Mouse (Mus musculus) ES-E14 (cell line): ENCODE measurements around the gene Usp20. TPM values are rescaled to one million over a fixed set of nuclear protein-coding genes. Genes with fewer than 3 reads are reported as not detected.

Source experiments
- DNase-seq: peaks from one replicate; pipeline ENCODE4 v3.0.0-alpha.2; 2013; ENCODE audit warnings: low read depth, low spot score
- H3K27ac ChIP-seq: 2 replicates; pipeline ENCODE4 v1.5.1; 2012; ENCODE audit warnings: low read depth, mild to moderate bottlenecking, low read length, moderate library complexity, mixed read lengths; ENCODE audit not compliant: poor library complexity, insufficient read depth, severe bottlenecking
- H3K36me3 ChIP-seq: 2 replicates; pipeline ENCODE4 v1.6.1; 2012; ENCODE audit warnings: mild to moderate bottlenecking, low read length, moderate library complexity, mixed read lengths; ENCODE audit not compliant: control insufficient read depth, poor library complexity, insufficient read depth, severe bottlenecking
- H3K4me1 ChIP-seq, 2 experiments: fragments of 150-350 bp in 1 of 2; sonication (generic) in 1 of 2; 2 replicates each; pipeline ENCODE4 v1.6.1; 2012; ENCODE audit warnings: low read length in 2 of 2, mild to moderate bottlenecking in 1 of 2, mixed read lengths in 1 of 2; ENCODE audit not compliant: control insufficient read depth in 2 of 2, insufficient read depth in 2 of 2, poor library complexity in 1 of 2
- H3K4me3 ChIP-seq, 2 experiments: fragments of 150-350 bp in 1 of 2; sonication (generic) in 1 of 2; 2 replicates each; pipeline ENCODE4 v1.5.1; 2012; ENCODE audit warnings: low read length in 2 of 2, low read depth in 1 of 2, mild to moderate bottlenecking in 1 of 2, mixed read lengths in 1 of 2; ENCODE audit not compliant: insufficient read depth in 1 of 2, poor library complexity in 1 of 2, severe bottlenecking in 1 of 2
- H3K9ac ChIP-seq: 2 replicates; pipeline ENCODE4 v1.6.1; 2012; ENCODE audit warnings: low read depth, mild to moderate bottlenecking, low read length, mixed read lengths; ENCODE audit not compliant: poor library complexity, insufficient read depth, severe bottlenecking
- H3K9me3 ChIP-seq: fragments of 150-350 bp; sonication (generic); 2 replicates; pipeline ENCODE4 v1.6.1; 2012; ENCODE audit warnings: low read depth, mild to moderate bottlenecking, low read length; ENCODE audit not compliant: control insufficient read depth, insufficient read depth
- CHD2 ChIP-seq: IDR thresholded peaks from 2 replicates; pipeline ENCODE4 v1.6.1; 2014; ENCODE audit warnings: mild to moderate bottlenecking, low read depth, low read length, inconsistent platforms
- HCFC1 ChIP-seq: IDR thresholded peaks from 2 replicates; pipeline ENCODE4 v1.6.1; 2012; ENCODE audit warnings: low read length, inconsistent platforms, borderline replicate concordance; ENCODE audit not compliant: insufficient read depth
- MAFK ChIP-seq: IDR thresholded peaks from 2 replicates; pipeline ENCODE4 v1.6.1; 2014; ENCODE audit warnings: mild to moderate bottlenecking, low read depth, low read length, inconsistent platforms; ENCODE audit not compliant: insufficient read depth
- ZC3H11A ChIP-seq: IDR thresholded peaks from 2 replicates; pipeline ENCODE4 v1.6.1; 2012; ENCODE audit warnings: low read depth, mild to moderate bottlenecking, inconsistent platforms, low read length, borderline replicate concordance
- ZNF384 ChIP-seq: IDR thresholded peaks from 2 replicates; pipeline ENCODE4 v1.6.1; 2012; ENCODE audit warnings: low read depth, low read length, inconsistent platforms
- in situ Hi-C, 2 experiments: fragments of 600-800 bp; cut with MboI; formaldehyde crosslinking; loops; one replicate each; pipeline ENCODE4 v1.15.1; 2025; ENCODE audit warnings: low sequenced_read_pairs in 2 of 2, inconsistent platforms in 1 of 2; ENCODE audit not compliant: unreplicated experiment in 2 of 2
- total RNA-seq: library from RNA; depleted of rRNA; stranded (reverse); fragments of 300-350 nt; gene quantifications from 2 replicates; pipeline ENCODE4 v1.2.3, GENCODE M21; 2012; rRNA removed

Usp20 gene
- total RNA-seq, 1 experiment, result 8.5 TPM

DNA sequence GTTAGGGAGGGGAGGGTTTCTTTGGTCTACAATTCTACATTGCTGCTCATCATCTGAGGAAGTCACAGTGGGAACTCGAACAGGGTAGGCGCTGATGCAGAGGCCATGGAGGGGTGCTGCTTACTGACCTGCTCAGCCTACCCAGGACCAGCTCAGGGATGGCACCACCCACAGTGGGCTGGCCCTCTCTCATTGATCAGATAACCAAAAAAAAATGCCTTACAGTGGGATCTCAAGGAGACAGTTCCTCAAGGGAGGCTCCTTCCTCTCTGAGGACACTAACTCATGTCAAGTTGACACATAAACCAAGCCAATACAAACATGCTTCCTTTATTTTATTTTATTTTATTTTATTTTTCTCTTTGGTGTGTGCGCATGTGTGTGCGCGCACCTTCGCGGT is 87.4 kb downstream of the Usp20 start:
- Histone ChIP-seq H3K4me1 (peaks cover 20 to 23% of the 10 kb centered on the region in 2 experiments; a peak in 3 of 4 replicates), H3K9me3 (no peaks in the 10 kb centered on the region), H3K27ac (peak overlapping the region; percentile 100), H3K9ac (0 out of 2 replicates have a peak overlapping the region, but pooled peaks have one; percentile 1), H3K4me3 (no peak overlapping the region), H3K36me3 (peaks cover 8% of the 10 kb centered on the region; the same call in 1 of the 2 replicates)
- TF ChIP-seq ZC3H11A (no peak), MAFK (no peak), CHD2 (no peak), ZNF384 (no peak), HCFC1 (no peak)
- in situ Hi-C loops, result no loop called here
- no peak for DNase-seq

Other genes with a start within 250 kb of the Usp20 start
- 1.9 and 2.6 TPM in 2 replicates for gene 1700001O22Rik, start 178.6 kb upstream of the Usp20 start, total RNA-seq
- gene Ntmt1, start 174.5 kb upstream of the Usp20 start, total RNA-seq, result 47.3 and 55.2 TPM in 2 replicates
- 73.6 and 88.1 TPM in 2 replicates for gene Asb6, start 151.9 kb upstream of the Usp20 start, total RNA-seq
- 8.7 and 16.2 TPM in 2 replicates for gene Prrx2, start 147.3 kb upstream of the Usp20 start, total RNA-seq
- 25.5 and 30.3 TPM in 2 replicates for gene Ptges, start 52.4 kb upstream of the Usp20 start, total RNA-seq
- 67.8 and 73.5 TPM in 2 replicates for gene Tor1b, start 29.3 kb upstream of the Usp20 start, total RNA-seq
- gene Tor1a, start 14.3 kb upstream of the Usp20 start, total RNA-seq, result 73.6 and 93.0 TPM in 2 replicates
- gene BC005624, start 78 bp upstream of the Usp20 start, total RNA-seq, result 36.6 and 48.8 TPM in 2 replicates
- gene Fnbp1, start 159.7 kb downstream of the Usp20 start, total RNA-seq, result 15.1 and 16.5 TPM in 2 replicates
- 111 and 156 TPM in 2 replicates for gene Gpr107, start 170.0 kb downstream of the Usp20 start, total RNA-seq